13 mouse cellular contexts compared by ENCODE assay signal in the genomic region with DNA sequence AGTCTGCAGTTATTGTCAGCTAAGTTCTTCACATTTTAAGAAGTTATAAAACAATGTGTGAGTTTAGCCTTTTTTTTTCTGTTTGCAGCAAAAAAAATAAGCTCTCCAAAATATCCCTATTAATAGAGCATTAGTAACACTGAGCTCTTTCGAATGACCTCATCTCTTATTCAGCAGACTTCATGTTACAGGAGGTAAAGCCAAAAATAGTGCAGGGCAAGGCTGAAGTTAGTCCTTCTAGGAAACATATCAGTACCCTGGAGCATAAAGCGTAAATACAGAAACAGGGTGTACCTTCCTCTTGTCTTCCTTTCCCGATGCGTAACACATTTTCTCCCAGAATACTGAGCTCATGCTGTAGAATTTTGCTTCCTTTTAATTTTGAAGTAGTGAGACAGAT.
DNase-seq lines count a peak whose midpoint lies in the region; ATAC-seq lines count a peak whose summit lies in the region.
"Had no signal": no experiment of that assay in that cellular context is flagged by ENCODE, and none has a peak within 500 bp of the region (broad histone marks: within the 10 kb centered on the region; RNA-seq: fewer than 3 reads in every experiment).

No protein-coding gene starts in this region.

- WGBS in limb, embryonic 12.5 days = 87% methylated on average over 4 of the region's 4 CpGs
- WGBS in limb, embryonic 10.5 days = 94% methylated on average over 4 of the region's 4 CpGs
- 15% methylated on average over 4 of the region's 4 CpGs for WGBS in heart, embryonic 15.5 days

- peaks cover 11% of the 10 kb centered on the region; the same call in 1 of the 2 replicates for H3K4me1 ChIP-seq in limb, embryonic 12.5 days (replicated peaks)
- no peaks in the 10 kb centered on the region; the same call in 1 of the 2 replicates for H3K4me1 ChIP-seq in limb, embryonic 10.5 days
- H3K4me1 ChIP-seq in heart, embryonic 15.5 days (replicated peaks) = peaks cover 33% of the 10 kb centered on the region
- H3K4me1 ChIP-seq: forebrain, embryonic 12.5 days; hindbrain, embryonic 15.5 days; liver, embryonic 12.5 days had no signal

- H3K4me3 ChIP-seq in limb, embryonic 12.5 days (replicated peaks) = no peak overlapping the region
- H3K4me3 ChIP-seq in limb, embryonic 10.5 days = no peak overlapping the region
- no peak overlapping the region for H3K4me3 ChIP-seq in heart, embryonic 15.5 days
- H3K4me3 ChIP-seq: forebrain, embryonic 12.5 days; hindbrain, embryonic 15.5 days; liver, embryonic 12.5 days had no signal

- H3K36me3 ChIP-seq in limb, embryonic 12.5 days = peaks cover 10% of the 10 kb centered on the region; the same call in 1 of the 2 replicates
- H3K36me3 ChIP-seq in limb, embryonic 10.5 days = 0 out of 2 replicates have a peak, but pooled peaks cover 6% of the 10 kb centered on the region
- H3K36me3 ChIP-seq in heart, embryonic 15.5 days = no peaks in the 10 kb centered on the region

- no peak overlapping the region for H3K4me2 ChIP-seq in limb, embryonic 12.5 days
- H3K4me2 ChIP-seq in heart, embryonic 15.5 days = peak overlapping the region; percentile 27
- H3K4me2 ChIP-seq: forebrain, embryonic 12.5 days; hindbrain, embryonic 15.5 days; liver, embryonic 12.5 days had no signal

- ATAC-seq in limb, embryonic 12.5 days (ENCODE audit: insufficient number of reproducible peaks, insufficient read depth, low FRiP score, low TSS enrichment, low read depth) = no peak
- peak; percentile 84 for ATAC-seq in heart, embryonic 15.5 days (replicated peaks; ENCODE audit: insufficient number of reproducible peaks, insufficient read depth, low FRiP score, low read depth)
- ATAC-seq in erythroid progenitor cell, adult 5-6 weeks (replicated peaks; ENCODE audit: low FRiP score, poor library complexity, severe bottlenecking) = no peak
- ATAC-seq: liver, embryonic 12.5 days had no signal

- DNase-seq in limb, embryonic 10.5 days (ENCODE audit: low spot score) = no peak
- peak; percentile 43 for DNase-seq in brain, adult 2 months (ENCODE audit: low read depth, low spot score)
- DNase-seq in skeletal muscle tissue, adult 2 months (ENCODE audit: low read depth, low spot score) = peak; percentile 64
- no peak for DNase-seq in thymus, postnatal 0 days (ENCODE audit: low spot score)
- DNase-seq: cerebellum, adult 18-20 months; gastrocnemius, postnatal 14 days; kidney, postnatal 14 days had no signal

- 0 out of 2 replicates have a peak overlapping the region, but pooled peaks have one; percentile 25 for H3K27ac ChIP-seq in limb, embryonic 12.5 days
- H3K27ac ChIP-seq in limb, embryonic 10.5 days = no peak overlapping the region
- peak overlapping the region; percentile 90 for H3K27ac ChIP-seq in heart, embryonic 15.5 days
- H3K27ac ChIP-seq: forebrain, embryonic 12.5 days; hindbrain, embryonic 15.5 days; liver, embryonic 12.5 days had no signal

- no peak overlapping the region for H3K9ac ChIP-seq in limb, embryonic 12.5 days (replicated peaks)
- no peak overlapping the region for H3K9ac ChIP-seq in heart, embryonic 15.5 days
- H3K9ac ChIP-seq: forebrain, embryonic 12.5 days; hindbrain, embryonic 15.5 days; liver, embryonic 12.5 days had no signal

- no peaks in the 10 kb centered on the region for H3K9me3 ChIP-seq in limb, embryonic 12.5 days
- no peaks in the 10 kb centered on the region for H3K9me3 ChIP-seq in limb, embryonic 10.5 days (replicated peaks)
- no peaks in the 10 kb centered on the region for H3K9me3 ChIP-seq in heart, embryonic 15.5 days (replicated peaks)
- H3K9me3 ChIP-seq: forebrain, embryonic 12.5 days; hindbrain, embryonic 15.5 days; liver, embryonic 12.5 days had no signal

- H3K27me3 ChIP-seq in limb, embryonic 12.5 days = no peaks in the 10 kb centered on the region
- no peaks in the 10 kb centered on the region for H3K27me3 ChIP-seq in limb, embryonic 10.5 days (ENCODE audit: low read depth, poor library complexity, severe bottlenecking)
- H3K27me3 ChIP-seq in heart, embryonic 15.5 days = no peaks in the 10 kb centered on the region
- H3K27me3 ChIP-seq: forebrain, embryonic 12.5 days; hindbrain, embryonic 15.5 days; liver, embryonic 12.5 days had no signal

Comparison
In these comparisons a context has a peak if more than half of its experiments do, and no peak if none do; other contexts are left out.
1. DNase-seq: peak in brain, adult 2 months (single experiment) and skeletal muscle tissue, adult 2 months (single experiment); none in limb, embryonic 10.5 days (single experiment) and thymus, postnatal 0 days (single experiment).